Mouse (Mus musculus) lung, postnatal 36 days (tissue): ENCODE measurements at regions not wholly inside any gene's neighbourhood (a gene's known extent, or its start where the extent isn't known, plus 50 kb on each side); places are given as distances from the start of the nearest gene placed in this dataset.
A peak's percentile ranks its signal among the peaks of the same experiment; 100 is the strongest.

Source experiments
- DNase-seq: peaks from one replicate; pipeline ENCODE4 v3.0.0; 2022; ENCODE audit warnings: mixed read lengths

- peak; percentile 74 for DNase-seq
Observed at GRCm38 (mm10) chr2:167752805-167753556, 63.4 kb upstream of the Tmem189 start.

GRCm38 (mm10) chr2:167751585-167751984 lies 62.0 kb upstream of the Tmem189 start:
- no peak for DNase-seq

- DNase-seq, result no peak
Observed at GRCm38 (mm10) chr2:167748297-167748696, 58.7 kb upstream of the Tmem189 start.

GRCm38 (mm10) chr2:167747164-167747843 lies 57.7 kb upstream of the Tmem189 start:
- DNase-seq, result peak; percentile 52

DNA sequence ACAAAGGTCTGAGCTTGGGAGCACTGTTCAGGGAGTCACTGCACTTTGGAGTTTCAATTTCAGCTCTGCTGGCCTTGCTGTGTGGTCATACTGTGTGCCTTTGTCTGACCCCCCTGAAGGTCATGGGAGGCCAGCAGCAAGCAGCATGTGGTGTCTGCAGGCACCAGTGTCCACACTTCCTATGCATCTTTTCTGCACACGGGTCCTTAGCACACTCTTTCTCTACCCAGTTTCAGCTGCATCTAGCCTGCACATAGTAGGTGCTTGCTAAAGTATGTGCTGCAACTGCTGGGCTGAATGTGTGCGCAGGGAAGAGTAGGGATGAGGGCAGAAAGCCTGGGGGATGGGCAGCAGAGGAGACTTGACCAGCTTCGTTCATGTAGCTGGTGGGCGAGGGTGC lies 56.7 kb upstream of the Tmem189 start:
- DNase-seq, result no peak

GRCm38 (mm10) chr2:167745409-167745808 lies 55.8 kb upstream of the Tmem189 start:
- DNase-seq, result no peak

- DNase-seq, result peak; percentile 54
Observed at GRCm38 (mm10) chr2:167744080-167744479, 54.5 kb upstream of the Tmem189 start.

DNA sequence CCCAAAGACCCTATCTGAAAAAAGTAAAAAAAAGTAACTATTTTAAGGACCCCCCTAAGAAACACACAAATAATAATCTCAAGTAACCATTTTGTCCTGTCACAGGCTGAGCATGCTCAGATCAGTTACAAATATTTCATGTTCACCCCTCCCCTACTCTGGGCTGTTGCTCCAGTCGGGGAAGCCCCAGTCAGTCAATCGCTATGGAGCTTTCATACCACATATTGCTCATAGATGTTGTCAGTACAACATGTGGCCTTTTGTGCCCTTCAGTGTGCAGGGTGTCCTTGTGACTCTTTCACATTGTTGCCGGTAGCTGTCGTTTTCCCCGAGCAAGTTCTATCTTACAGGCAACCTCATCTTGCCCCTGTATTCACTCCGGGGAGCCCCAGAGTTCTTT lies 52.9 kb upstream of the Tmem189 start:
- DNase-seq, result no peak

- DNase-seq, result no peak
Observed at GRCm38 (mm10) chr2:167740516-167741189, 51.0 kb upstream of the Tmem189 start.
